Mouse (Mus musculus) layer of hippocampus, adult 18-20 months (tissue): ENCODE measurements around the gene Olfr1148. TPM values are rescaled to one million over a fixed set of nuclear protein-coding genes. Genes with fewer than 3 reads are reported as not detected.

Experiments
- DNase-seq, 2 experiments: peaks; one replicate each; pipeline ENCODE4 v3.0.0; 2022; ENCODE audit warnings: low spot score in 2 of 2
- long read RNA-seq: library from polyadenylated mRNA; stranded (forward); transcript quantifications from one replicate; pipeline ENCODE4 v2.0.0, GENCODE M21; 2021
- total RNA-seq, 2 experiments: library from RNA; stranded (reverse); gene quantifications; 2 replicates each; pipeline ENCODE4 v1.2.3; 2021

Olfr1148 gene
- not detected for total RNA-seq
- long read RNA-seq, result 0 reads

DNA sequence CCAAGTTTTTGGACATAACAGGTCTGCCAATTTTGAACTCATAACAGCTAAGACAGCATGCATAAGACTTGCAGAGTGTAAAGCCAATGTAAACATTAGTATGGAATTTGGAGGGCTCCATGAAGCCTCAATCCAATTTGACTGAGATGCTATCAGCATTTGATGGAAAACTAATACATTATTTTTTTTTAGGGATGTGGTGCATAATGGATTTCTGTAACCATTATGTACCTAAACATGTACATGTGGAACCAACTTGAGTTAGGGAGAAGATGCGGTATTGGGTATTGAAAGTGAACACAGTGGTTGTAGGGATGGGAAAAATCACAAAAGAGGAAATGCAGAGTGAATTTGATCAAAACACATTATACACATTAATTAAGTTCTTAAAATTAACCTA lies at the start of gene Olfr1148:
Gene Olfr1148 (plus strand): TSS at position 301 of the 400 bp plus-strand sequence.
- no peak for DNase-seq

DNA sequence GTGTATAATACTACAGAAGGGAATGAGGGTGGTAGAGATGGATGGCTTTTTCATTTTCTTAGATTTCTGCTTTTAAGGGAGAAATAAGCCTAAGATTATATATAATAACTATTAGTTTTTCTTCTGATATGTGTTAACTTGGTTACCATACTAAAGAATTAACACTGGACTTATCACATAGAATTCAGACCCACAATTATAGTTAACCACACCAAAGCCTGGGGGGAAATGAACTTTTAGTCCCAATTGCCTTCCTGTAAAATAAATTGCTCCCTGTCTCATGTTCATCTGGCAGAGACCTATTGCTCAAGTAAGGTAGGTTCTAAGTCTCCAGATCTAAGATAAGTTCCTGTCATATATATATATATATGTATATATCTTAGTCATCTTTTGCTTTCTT lies 30.0 kb upstream of the Olfr1148 start, which contains the start of gene Olfr1143:
Gene Olfr1143 (plus strand): TSS at position 301 of the 400 bp plus-strand sequence.
- no peak for DNase-seq

DNA sequence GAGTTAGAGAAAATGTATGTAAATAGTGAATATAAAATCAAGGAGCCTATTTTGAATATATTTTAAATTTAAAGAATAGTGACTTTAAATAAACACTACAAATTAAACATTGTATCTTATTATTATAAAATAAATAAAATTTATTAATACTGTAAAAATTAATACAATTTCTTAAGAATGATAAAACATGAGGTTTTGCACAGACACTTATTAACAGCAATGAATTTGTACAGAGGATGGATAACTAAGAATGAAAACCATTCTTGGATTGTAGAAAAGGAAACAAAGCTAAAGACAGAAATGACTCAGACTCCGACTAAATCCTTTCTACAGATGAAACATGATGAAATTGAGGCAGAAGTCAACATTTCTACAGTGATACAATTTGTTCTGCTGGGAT lies 20.8 kb upstream of the Olfr1148 start, which contains the start of gene Olfr1145:
Gene Olfr1145 (plus strand): TSS at position 301 of the 400 bp plus-strand sequence.
- DNase-seq, result no peak

GRCm38 (mm10) chr2:87843693-87844092 lies 13.4 kb downstream of the Olfr1148 start, which contains the start of gene Olfr1150-ps1:
Olfr1150-ps1 (plus strand) TSS chr2:87843993.
- DNase-seq, result no peak

DNA sequence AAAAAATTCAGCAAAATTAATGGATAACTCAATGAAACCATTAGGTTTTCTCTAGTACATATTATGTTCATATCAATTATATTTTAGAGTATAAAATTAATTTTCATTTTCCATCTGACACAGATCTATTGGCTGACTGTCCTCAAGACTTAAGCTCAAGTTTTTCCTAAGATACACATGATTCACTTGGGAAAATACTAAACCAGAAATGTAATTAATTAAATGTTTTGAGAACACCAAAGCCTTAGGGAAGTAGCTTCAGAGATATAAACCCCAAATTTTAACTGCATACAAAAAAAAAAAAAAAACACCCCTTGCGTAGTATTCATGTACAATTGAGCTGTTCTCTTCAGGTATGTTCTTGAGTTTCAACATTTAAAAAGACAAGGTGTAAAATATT lies 25.2 kb downstream of the Olfr1148 start, which contains the start of gene Olfr1151:
Gene Olfr1151 (plus strand): TSS at position 301 of the 400 bp plus-strand sequence.
- no peak for DNase-seq

DNA sequence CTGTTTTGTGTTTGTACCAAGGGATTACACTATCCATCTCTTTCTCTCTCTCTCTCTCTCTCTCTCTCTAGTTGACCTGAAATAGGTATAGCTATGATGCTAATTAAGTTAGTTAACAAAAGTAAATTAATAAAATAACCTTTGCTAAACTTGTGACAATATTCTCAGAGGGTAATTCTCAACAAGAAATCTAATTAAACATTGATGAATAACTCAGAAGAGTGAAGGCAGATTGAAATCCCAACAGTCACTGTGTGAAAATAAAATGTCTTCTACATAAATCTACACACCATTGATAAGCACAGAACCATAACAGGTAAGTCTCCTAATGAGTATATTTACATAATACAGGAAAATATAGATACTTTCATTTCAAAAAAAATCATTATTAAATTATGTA lies 35.9 kb downstream of the Olfr1148 start, which contains the start of gene Olfr1152:
Gene Olfr1152 (plus strand): TSS at position 301 of the 400 bp plus-strand sequence.
- no peak for DNase-seq

Other genes with a start within 250 kb of the Olfr1148 start
- gene Olfr1130, start 224.3 kb upstream of the Olfr1148 start, total RNA-seq, result not detected
- not detected for gene Olfr1131, start 203.4 kb upstream of the Olfr1148 start, total RNA-seq
- gene Olfr1132, start 193.0 kb upstream of the Olfr1148 start, total RNA-seq, result not detected
- not detected for gene Olfr1133, start 183.2 kb upstream of the Olfr1148 start, total RNA-seq
- not detected for gene Olfr1134, start 172.1 kb upstream of the Olfr1148 start, total RNA-seq
- not detected for gene Olfr1135, start 156.9 kb upstream of the Olfr1148 start, total RNA-seq
- gene Olfr1136, start 136.6 kb upstream of the Olfr1148 start, total RNA-seq, result not detected
- gene Olfr1137, start 117.4 kb upstream of the Olfr1148 start, total RNA-seq, result not detected
- not detected for gene Olfr1138, start 90.6 kb upstream of the Olfr1148 start, total RNA-seq
- gene Olfr1140, start 86.8 kb upstream of the Olfr1148 start, total RNA-seq, result not detected
- not detected for gene Olfr1141, start 76.5 kb upstream of the Olfr1148 start, total RNA-seq
- not detected for gene Olfr152, start 51.0 kb upstream of the Olfr1148 start, total RNA-seq
- not detected for gene Olfr1143, start 29.9 kb upstream of the Olfr1148 start, total RNA-seq
- gene Olfr1145, start 20.7 kb upstream of the Olfr1148 start, total RNA-seq, result not detected
- gene Olfr1150-ps1, start 13.5 kb downstream of the Olfr1148 start, total RNA-seq, result not detected
- not detected for gene Olfr1151, start 25.3 kb downstream of the Olfr1148 start, total RNA-seq
- gene Olfr1152, start 36.0 kb downstream of the Olfr1148 start, total RNA-seq, result not detected
- gene Olfr1153, start 64.4 kb downstream of the Olfr1148 start, total RNA-seq, result not detected
- not detected for gene Olfr1154, start 74.6 kb downstream of the Olfr1148 start, total RNA-seq
- not detected for gene Olfr1155, start 114.6 kb downstream of the Olfr1148 start, total RNA-seq
- gene Olfr1156, start 122.6 kb downstream of the Olfr1148 start, total RNA-seq, result under 1 TPM in 1 of 2 experiments, not detected in 1; 0.10 TPM
- not detected for gene Olfr1157, start 137.8 kb downstream of the Olfr1148 start, total RNA-seq
- gene Olfr74, start 144.1 kb downstream of the Olfr1148 start, total RNA-seq, result not detected
- not detected for gene Olfr1158, start 159.6 kb downstream of the Olfr1148 start, total RNA-seq
- gene Olfr1160, start 177.7 kb downstream of the Olfr1148 start, total RNA-seq, result not detected
- not detected for gene Olfr1161, start 192.2 kb downstream of the Olfr1148 start, total RNA-seq
- not detected for gene Olfr73, start 207.2 kb downstream of the Olfr1148 start, total RNA-seq
- not detected for gene Olfr1162, start 220.6 kb downstream of the Olfr1148 start, total RNA-seq
- not detected for gene Olfr1163, start 241.3 kb downstream of the Olfr1148 start, total RNA-seq